Comparison of ENCODE assay signal across 13 mouse cellular contexts in genomic region chr3:102506061-102506460, GRCm38 (mm10). TPM values are rescaled to one million over a fixed set of nuclear protein-coding genes. Genes with fewer than 3 reads are reported as not detected.
"Had no signal": no experiment of that assay in that cellular context is flagged by ENCODE, and none has a peak within 500 bp of the region (broad histone marks: within the 10 kb centered on the region; RNA-seq: fewer than 3 reads in every experiment).

No protein-coding gene starts in this region.

- DNase-seq: kidney, adult 11 months; kidney, adult 9 months; kidney, postnatal 10 days; lung, adult 2 months; lung, postnatal 36 days; thymus, postnatal 4 days had no signal

- ATAC-seq: lung, postnatal 0 days; midbrain, embryonic 13.5 days had no signal

- H3K4me3 ChIP-seq: left cerebral cortex, adult 2 months; liver, embryonic 15.5 days; midbrain, embryonic 13.5 days; neural tube, embryonic 15.5 days had no signal

- H3K4me1 ChIP-seq: liver, embryonic 15.5 days had no signal

- H3K36me3 ChIP-seq: liver, embryonic 15.5 days; midbrain, embryonic 13.5 days; neural tube, embryonic 15.5 days had no signal

- H3K27me3 ChIP-seq: liver, embryonic 15.5 days; midbrain, embryonic 13.5 days; neural tube, embryonic 15.5 days had no signal

- H3K4me2 ChIP-seq: liver, embryonic 11.5 days; liver, embryonic 15.5 days; midbrain, embryonic 13.5 days; neural tube, embryonic 15.5 days had no signal

- H3K9ac ChIP-seq: liver, embryonic 15.5 days; midbrain, embryonic 13.5 days; neural tube, embryonic 15.5 days had no signal

- H3K27ac ChIP-seq: left cerebral cortex, adult 2 months; liver, embryonic 15.5 days; midbrain, embryonic 13.5 days; neural tube, embryonic 15.5 days had no signal

- H3K9me3 ChIP-seq: liver, embryonic 15.5 days; midbrain, embryonic 13.5 days; neural tube, embryonic 15.5 days had no signal

RNA-seq across cellular contexts. Expression of gene Ngf, which starts 36.3 kb away (rescaled TPM):
- total RNA-seq: megakaryocyte progenitor cell, adult 5-6 weeks had no signal
- polyA plus RNA-seq: liver, embryonic 11.5 days had no signal
